Mouse (Mus musculus) retina, adult 2 months (tissue): ENCODE measurements around the gene Cpox.

Experiments
- DNase-seq: peaks from one replicate; pipeline ENCODE4 v3.0.0-alpha.2; 2012; ENCODE audit warnings: low read depth, low spot score

Cpox gene

DNA sequence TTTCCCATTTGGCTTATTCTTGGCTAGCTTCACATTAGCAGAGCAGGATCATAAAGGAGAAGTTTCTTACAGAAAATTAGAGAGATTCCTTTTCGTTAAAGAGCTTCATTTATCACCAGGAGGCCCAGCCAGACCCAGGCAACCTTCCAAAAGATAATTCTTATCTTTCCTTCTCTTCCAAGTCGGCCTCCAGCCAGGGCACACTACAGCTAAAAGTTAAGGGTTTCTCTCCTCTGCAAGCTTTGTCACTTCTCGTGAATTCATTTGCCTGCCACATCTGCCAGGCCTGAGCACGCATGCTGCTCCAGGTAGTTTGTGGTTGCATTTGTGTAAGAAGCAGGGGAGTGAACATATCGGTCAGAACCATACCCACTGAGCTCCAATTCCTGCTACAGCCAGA, 828 bp upstream of the Cpox start:
- no peak for DNase-seq

DNA sequence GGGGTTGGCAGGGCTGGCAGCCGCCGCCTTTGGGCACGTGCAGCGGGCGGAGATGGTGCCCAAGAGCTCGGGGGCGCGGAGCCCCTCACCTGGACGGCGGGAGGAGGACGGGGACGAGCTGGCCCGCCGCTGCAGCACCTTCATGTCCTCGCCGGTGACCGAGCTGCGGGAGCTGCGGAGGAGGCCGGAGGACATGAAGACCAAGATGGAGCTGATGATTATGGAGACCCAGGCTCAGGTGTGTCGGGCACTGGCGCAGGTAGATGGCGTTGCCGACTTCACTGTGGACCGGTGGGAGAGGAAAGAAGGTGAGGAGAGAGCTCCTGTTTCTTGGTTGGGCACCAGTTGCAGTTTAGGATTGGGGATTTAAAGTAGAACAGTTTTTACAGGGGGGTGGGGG, 551 bp downstream of the Cpox start:
- no peak for DNase-seq

- DNase-seq: no peak
These were observed 1.3 kb downstream of the Cpox start for GRCm38 (mm10) chr16:58671212-58671985.

- DNase-seq: no peak
These were observed 2.3 kb downstream of the Cpox start for GRCm38 (mm10) chr16:58672396-58672795.

DNA sequence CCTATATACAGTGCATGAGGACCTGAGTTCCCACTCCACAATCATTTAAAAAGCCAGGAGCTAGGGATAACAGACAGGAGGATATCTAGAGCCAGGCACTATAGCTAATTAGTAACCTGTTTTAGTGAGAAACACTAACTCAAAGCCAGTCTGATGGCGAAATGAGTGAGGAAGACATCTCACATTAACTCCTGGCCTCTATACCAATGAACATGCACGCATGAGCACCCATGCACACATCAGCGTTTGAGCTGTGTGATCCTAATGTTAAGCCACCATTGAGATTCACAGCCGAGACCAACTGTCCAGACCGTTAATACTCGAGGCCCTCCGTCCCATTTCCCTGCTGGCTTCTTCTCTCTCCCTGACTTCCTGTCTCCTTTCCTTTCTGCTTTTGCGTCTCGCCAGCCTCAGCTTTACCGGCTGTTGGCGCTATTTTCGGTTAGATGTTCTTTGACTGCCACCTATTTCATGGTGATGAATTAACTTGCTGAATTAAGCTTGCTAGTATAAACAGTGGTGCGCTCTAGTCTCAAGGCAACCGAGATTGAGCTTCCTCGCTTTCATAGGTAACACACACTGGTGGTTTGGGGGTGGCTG, 3.8 kb downstream of the Cpox start:
- no peak for DNase-seq

DNA sequence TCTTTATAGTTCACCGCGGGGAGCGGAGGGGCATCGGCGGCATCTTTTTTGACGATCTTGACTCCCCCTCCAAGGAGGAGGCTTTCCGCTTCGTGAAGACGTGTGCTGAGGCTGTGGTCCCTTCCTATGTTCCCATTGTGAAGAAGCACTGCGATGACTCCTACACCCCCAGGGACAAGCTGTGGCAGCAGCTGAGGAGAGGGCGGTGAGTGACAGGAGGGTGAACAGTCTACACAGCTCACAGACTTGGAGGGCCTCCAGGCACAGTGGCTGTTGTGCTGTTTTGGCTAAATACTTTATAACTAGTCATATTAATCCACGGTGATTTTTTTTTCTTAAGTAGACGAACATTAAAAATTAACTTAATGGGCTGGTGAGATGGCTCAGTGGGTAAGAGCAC, 5.2 kb downstream of the Cpox start:
- DNase-seq: no peak

DNA sequence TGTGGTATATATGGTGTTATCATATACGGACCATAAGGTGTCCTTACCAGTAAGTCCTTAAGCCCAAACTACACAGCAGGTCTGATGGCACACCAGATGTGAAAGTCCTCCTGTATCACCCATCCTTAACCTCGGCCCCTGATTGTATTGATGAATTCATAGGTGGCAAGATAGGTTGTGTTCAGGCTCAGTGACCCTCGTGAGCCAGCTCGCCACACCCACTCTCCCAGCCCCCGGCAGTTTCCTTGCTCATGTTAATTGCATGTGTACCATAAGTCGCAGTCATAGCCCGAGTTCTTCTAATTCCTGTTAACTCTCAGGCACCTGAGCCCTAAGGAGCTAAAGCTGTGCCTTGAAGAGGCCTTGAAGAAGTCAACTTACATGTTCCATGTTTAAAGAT, 6.1 kb downstream of the Cpox start:
- no peak for DNase-seq

GRCm38 (mm10) chr16:58676633-58677032, 6.5 kb downstream of the Cpox start:
- DNase-seq: no peak

DNA sequence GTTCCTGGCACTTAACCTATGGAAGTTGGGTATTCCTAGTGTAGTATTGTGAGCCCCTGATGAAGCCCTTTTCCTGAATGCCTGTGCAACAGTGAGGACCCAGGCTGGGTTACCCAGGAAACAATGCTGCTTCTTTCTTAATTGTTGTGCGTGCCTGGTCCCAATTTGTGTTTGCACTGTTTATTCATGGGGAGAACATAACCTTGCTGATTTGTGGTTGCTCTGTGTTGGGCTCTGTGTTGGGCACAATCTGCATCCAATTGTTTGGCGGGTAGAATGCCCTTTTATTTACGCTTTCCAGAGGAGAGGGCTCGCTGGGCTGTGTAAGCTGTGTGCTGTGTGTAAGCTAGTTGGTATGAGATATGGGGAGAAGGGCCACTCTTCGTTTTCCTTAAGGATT, 7.4 kb downstream of the Cpox start:
- no peak for DNase-seq

- DNase-seq: no peak
These were observed 8.6 kb downstream of the Cpox start for GRCm38 (mm10) chr16:58678660-58679059.

DNA sequence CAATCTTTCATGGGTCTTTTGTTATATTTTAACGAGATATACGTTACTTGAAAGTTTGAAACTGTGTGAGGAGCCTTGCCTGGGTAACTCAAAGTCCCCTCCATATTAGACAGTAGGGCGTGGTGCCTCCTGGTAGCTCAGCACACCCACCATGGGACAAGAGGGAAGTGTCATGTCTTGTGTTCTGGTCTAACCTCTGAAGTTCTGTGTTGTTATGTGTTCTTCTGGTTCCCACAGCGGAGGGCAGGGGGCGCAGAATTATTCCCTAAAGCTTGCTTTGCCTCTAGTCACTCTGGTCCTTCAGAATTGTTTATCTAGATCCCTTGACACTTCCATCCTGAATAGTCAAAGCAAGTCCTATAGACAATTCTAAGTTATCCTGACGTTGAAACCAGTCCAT, 12.0 kb downstream of the Cpox start:
- no peak for DNase-seq

GRCm38 (mm10) chr16:58682870-58683269, 12.8 kb downstream of the Cpox start:
- DNase-seq: no peak

GRCm38 (mm10) chr16:58683911-58684310, 13.8 kb downstream of the Cpox start:
- no peak for DNase-seq

- DNase-seq: no peak
These were observed 14.4 kb downstream of the Cpox start for GRCm38 (mm10) chr16:58684537-58684936.

DNA sequence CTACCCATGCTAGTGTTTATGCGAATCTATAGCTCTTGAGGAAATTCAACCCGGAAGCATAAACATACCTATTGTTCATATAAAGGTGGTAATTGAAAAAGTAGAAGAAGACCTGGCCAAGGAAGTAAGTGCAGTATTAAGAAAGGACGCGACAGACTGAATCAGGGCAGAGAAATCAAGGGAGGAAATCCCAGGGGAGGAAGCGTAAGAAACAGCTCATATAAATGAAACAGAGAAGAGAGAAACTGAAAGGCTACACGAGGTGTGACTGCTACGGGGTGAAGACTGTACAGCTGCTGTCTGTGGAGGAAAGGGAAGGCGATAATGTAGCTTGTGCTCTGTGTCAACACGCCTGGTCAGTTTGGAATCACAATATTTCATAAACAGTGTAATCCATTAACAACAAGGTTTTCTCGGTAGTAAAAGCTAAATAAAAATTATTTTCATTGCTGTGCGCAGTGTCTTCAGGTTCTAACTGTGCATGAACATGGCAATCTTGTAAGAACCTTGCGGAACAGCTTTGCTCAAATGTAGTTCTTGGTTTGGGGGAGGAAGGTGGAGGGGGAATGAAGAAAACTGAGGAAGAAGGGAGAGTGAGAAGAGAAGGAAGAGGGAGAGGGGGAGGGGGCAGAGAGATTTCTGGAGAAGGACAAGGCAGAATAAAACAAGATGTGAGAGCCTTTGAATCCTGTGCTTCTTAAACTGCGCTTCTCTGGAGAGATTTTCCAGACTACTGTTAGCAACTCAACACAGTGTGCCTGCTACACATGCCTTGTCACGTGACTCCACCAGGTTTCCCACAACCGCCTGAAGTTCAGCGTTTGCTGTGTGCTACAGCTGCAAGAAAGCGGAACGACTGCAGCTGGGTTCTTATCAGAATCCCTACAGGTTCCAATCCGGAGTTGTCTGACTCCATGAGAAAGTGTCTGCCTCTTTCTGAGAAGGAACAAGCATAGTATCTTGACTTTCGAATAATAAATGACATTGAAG, 15.8 kb downstream of the Cpox start:
- DNase-seq: no peak

GRCm38 (mm10) chr16:58688534-58688933, 18.4 kb downstream of the Cpox start:
- no peak for DNase-seq

DNA sequence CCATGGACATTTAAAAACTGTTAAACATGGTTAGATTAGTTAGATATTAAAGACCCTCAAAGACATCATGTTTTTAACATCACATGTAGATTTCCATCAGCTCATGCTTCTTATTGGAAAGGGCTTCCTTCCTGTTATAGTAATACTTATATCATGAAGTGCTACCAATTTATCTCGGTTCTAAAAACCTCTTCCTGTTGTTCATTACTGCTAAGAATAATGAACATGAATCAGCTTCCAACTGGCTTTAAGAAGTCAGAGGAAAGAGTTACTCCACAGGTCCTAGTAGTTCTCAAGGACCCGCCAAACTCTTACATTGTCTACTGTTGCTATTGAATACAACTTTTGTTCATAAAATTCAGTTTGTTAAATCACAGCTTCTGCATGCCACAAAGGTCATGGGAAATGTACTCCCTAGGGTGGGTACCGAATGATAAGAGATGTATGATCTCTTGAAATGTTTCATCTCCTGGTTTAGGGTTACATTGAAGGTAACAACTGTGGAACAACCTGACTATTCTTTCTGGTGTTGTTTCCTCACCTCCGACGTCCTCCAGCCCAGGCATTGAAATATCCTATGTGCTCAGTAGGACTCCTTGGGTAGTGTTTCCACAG, 19.6 kb downstream of the Cpox start:
- DNase-seq: no peak

GRCm38 (mm10) chr16:58690322-58690732, 20.2 kb downstream of the Cpox start:
- DNase-seq: no peak

DNA sequence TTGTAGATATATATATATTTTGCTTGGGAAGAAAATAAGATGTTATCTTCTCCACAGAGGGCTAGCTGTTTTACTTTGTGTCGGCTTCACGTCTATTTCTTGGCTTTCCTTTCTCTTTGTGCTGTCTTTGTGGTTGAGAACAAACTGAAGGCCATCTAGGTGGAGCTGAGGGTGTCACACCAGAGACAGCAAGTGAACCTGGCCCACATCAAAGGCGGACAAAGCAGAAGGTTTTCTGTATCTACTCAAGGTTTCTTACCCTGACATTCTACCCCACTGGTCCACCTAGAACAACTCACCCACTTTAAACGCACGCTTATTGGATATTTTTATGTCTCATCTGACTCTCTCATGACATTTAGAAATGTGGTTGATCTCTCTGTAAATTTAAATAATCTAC, 24.0 kb downstream of the Cpox start:
- DNase-seq: no peak

GRCm38 (mm10) chr16:58696796-58697195, 26.7 kb downstream of the Cpox start:
- no peak for DNase-seq

GRCm38 (mm10) chr16:58697261-58697660, 27.2 kb downstream of the Cpox start:
- no peak for DNase-seq

GRCm38 (mm10) chr16:58700174-58700573, 30.1 kb downstream of the Cpox start:
- no peak for DNase-seq
